Mouse (Mus musculus) liver, embryonic 16.5 days (tissue): Measurements from ENCODE around the gene E4f1. TPM values are rescaled to one million over a fixed set of nuclear protein-coding genes. Genes with fewer than 3 reads are reported as not detected.
"Not testable (repeated sequence)": the region's sequence is repeated elsewhere in the genome, so short reads cannot be mapped to it uniquely, and the experiment has no call there.

Source experiments
- ATAC-seq: fragments of 200-750 bp; cut with Nextera tagmentation; 2 replicates; pipeline ENCODE4 v1.8.0; 2017; ENCODE audit warnings: low read depth, mild to moderate bottlenecking, moderate number of reproducible peaks, moderate library complexity
- H3K27ac ChIP-seq: fragments of 300-500 bp; sonication (generic); 2 replicates; pipeline ENCODE4 v1.5.1; 2014; ENCODE audit warnings: mild to moderate bottlenecking, low read length
- H3K27me3 ChIP-seq: fragments of 300-500 bp; sonication (generic); 2 replicates; pipeline ENCODE4 v1.6.1; 2014; ENCODE audit warnings: low read depth, low read length, mixed read lengths; ENCODE audit not compliant: control insufficient read depth, insufficient read depth
- H3K36me3 ChIP-seq: fragments of 300-500 bp; sonication (generic); 2 replicates; pipeline ENCODE4 v1.6.1; 2014; ENCODE audit warnings: mild to moderate bottlenecking; ENCODE audit not compliant: control insufficient read depth, insufficient read depth
- H3K4me1 ChIP-seq: fragments of 300-500 bp; sonication (generic); 2 replicates; pipeline ENCODE4 v1.6.1; 2014; ENCODE audit warnings: low read depth, low read length, mixed read lengths; ENCODE audit not compliant: control insufficient read depth
- H3K4me2 ChIP-seq: fragments of 300-500 bp; sonication (generic); 2 replicates; pipeline ENCODE4 v1.6.1; 2014; ENCODE audit warnings: low read depth, low read length, mixed read lengths
- H3K4me3 ChIP-seq: fragments of 300-500 bp; sonication (generic); 2 replicates; pipeline ENCODE4 v1.5.1; 2014; ENCODE audit warnings: low read depth, mild to moderate bottlenecking, low read length
- H3K9ac ChIP-seq: fragments of 300-500 bp; sonication (generic); 2 replicates; pipeline ENCODE4 v1.6.1; 2014; ENCODE audit warnings: low read depth, low read length
- H3K9me3 ChIP-seq: fragments of 300-500 bp; sonication (generic); replicated peaks from 2 replicates; pipeline ENCODE4 v1.6.1; 2016; ENCODE audit warnings: low read length; ENCODE audit not compliant: control insufficient read depth
- WGBS: fragments of 180-500 bp; shearing (Covaris S2); extraction: QIAGEN DNeasy Blood & Tissue Kit; methylation state at CpG from one replicate; pipeline ENCODE4 v1.1.7; 2014; ENCODE audit not compliant: insufficient replicate concordance; 5-methylcytosine and 5-hydroxymethylcytosine counted together
- polyA plus RNA-seq: library from polyadenylated mRNA; unstranded; fragments of >200 nt; fragmentation: Nextera tagmentation; extraction: Ambion mirVana; gene quantifications from 2 replicates; pipeline ENCODE4 v1.2.1, GENCODE M21; 2015

The E4f1 gene
- polyA plus RNA-seq, 1 experiment from 2014 or later, result 12.3 TPM

GRCm38 (mm10) chr17:24429201-24429983, 40.7 kb downstream of the E4f1 start:
- WGBS, result 81% methylated on average over 14 of the region's 14 CpGs
- Histone ChIP-seq H3K9ac (no peak overlapping the region), H3K9me3 (no peaks in the 10 kb centered on the region), H3K4me3 (no peak overlapping the region), H3K27ac (no peak overlapping the region), H3K36me3 (peaks cover 8% of the 10 kb centered on the region), H3K27me3 (no peaks in the 10 kb centered on the region), H3K4me2 (no peak overlapping the region), H3K4me1 (peaks cover 18% of the 10 kb centered on the region)
- no peak for ATAC-seq

- WGBS, result 1% methylated on average over 8 of the region's 8 CpGs
- no peak for ATAC-seq
Observed at GRCm38 (mm10) chr17:24427170-24427557, 42.9 kb downstream of the E4f1 start.

GRCm38 (mm10) chr17:24426471-24427169, 43.5 kb downstream of the E4f1 start, which contains the start of gene Eci1:
Gene Eci1, plus strand, starts transcription at chr17:24426641.
- peak; percentile 97 for ATAC-seq
- Histone ChIP-seq H3K27me3 (no peaks in the 10 kb centered on the region), H3K9me3 (no peaks in the 10 kb centered on the region), H3K4me3 (peak within 1 kb of the TSS; percentile 80), H3K4me1 (peaks cover 18% of the 10 kb centered on the region), H3K9ac (peak within 1 kb of the TSS; percentile 90), H3K27ac (peak within 1 kb of the TSS; percentile 92), H3K36me3 (peaks cover 33% of the 10 kb centered on the region), H3K4me2 (peak within 1 kb of the TSS; percentile 82)
- WGBS, result under 1% methylated on average over 47 of the region's 48 CpGs

More at GRCm38 (mm10) chr17:24427170-24427557, 42.9 kb downstream of the E4f1 start:
- Histone ChIP-seq H3K4me2 (peak overlapping the region; percentile 82), H3K4me3 (peak overlapping the region; percentile 80), H3K27me3 (no peaks in the 10 kb centered on the region), H3K27ac (peak overlapping the region; percentile 92), H3K9ac (peak overlapping the region; percentile 90), H3K36me3 (peaks cover 28% of the 10 kb centered on the region), H3K4me1 (peaks cover 18% of the 10 kb centered on the region), H3K9me3 (no peaks in the 10 kb centered on the region)

- Histone ChIP-seq H3K9me3 (no peaks in the 10 kb centered on the region), H3K36me3 (peaks cover 40% of the 10 kb centered on the region), H3K27me3 (no peaks in the 10 kb centered on the region), H3K27ac (no peak overlapping the region), H3K4me2 (peak overlapping the region; percentile 82), H3K4me1 (peaks cover 18% of the 10 kb centered on the region), H3K4me3 (peak overlapping the region; percentile 80), H3K9ac (no peak overlapping the region)
- no peak for ATAC-seq
- WGBS, result 89% methylated on average over 7 of the region's 7 CpGs
Observed at GRCm38 (mm10) chr17:24425905-24426304, 44.2 kb downstream of the E4f1 start.

DNA sequence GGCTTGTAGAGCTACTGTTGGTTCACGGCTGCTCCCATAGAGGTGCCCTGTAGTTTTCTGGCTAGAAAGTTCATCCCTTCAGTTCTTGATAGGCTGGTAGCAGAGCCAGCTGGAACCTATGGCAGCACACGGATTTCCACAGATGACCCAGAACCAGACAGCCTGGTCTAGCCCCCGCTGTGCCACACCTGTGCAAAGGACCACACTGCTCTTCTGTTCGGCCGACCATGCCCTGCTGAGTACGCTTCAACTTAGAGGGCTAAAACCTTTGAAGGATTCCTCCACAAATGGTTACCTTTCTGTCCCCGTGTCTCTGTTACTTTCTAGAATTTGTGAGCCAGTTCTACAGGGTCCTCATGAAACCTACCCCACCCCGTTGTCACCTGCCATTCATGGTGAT, 44.8 kb downstream of the E4f1 start:
- not testable (repeated sequence) for H3K9ac ChIP-seq, H3K27ac ChIP-seq, H3K4me3 ChIP-seq, H3K27me3 ChIP-seq, H3K9me3 ChIP-seq, H3K4me2 ChIP-seq, ATAC-seq
- Histone ChIP-seq H3K36me3 (peaks cover 46% of the 10 kb centered on the region), H3K4me1 (peaks cover 18% of the 10 kb centered on the region)
- WGBS, result 93% methylated on average over 4 of the region's 8 CpGs

- H3K9me3 ChIP-seq, result no peaks in the 10 kb centered on the region
- H3K36me3 ChIP-seq, result peaks cover 54% of the 10 kb centered on the region
- no peak overlapping the region for H3K4me2 ChIP-seq
- no peak for ATAC-seq
- H3K4me1 ChIP-seq, result peaks cover 17% of the 10 kb centered on the region
- H3K9ac ChIP-seq, result no peak overlapping the region
- H3K27me3 ChIP-seq, result no peaks in the 10 kb centered on the region
- WGBS, result 81% methylated on average over 5 of the region's 5 CpGs
- H3K4me3 ChIP-seq, result no peak overlapping the region
- H3K27ac ChIP-seq, result no peak overlapping the region
Observed at GRCm38 (mm10) chr17:24424489-24424888, 45.6 kb downstream of the E4f1 start.

DNA sequence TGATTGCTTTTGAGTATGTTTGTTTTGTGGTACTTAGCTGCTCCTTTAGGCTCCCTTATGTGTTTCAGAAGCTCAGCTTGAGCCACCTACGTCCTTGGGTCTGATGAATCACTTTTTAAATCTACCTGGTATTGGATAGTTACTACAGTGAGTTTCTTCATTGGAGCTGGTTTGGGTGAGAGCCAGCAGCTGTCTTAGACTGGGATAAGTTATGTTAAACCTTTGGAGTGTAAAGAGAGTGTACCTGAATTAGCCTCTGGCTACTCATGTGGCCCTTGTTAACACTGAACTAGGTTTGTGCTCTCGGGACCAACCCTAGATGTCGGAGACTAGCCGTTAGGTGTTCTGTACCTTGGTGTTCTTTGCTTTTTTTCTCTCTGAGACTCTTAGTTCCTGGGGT, 47.0 kb downstream of the E4f1 start:
- H3K27ac ChIP-seq, result no peak overlapping the region
- no peak overlapping the region for H3K4me2 ChIP-seq
- no peak overlapping the region for H3K9ac ChIP-seq
- peaks cover 12% of the 10 kb centered on the region for H3K4me1 ChIP-seq
- H3K9me3 ChIP-seq, result no peaks in the 10 kb centered on the region
- H3K36me3 ChIP-seq, result peaks cover 68% of the 10 kb centered on the region
- H3K4me3 ChIP-seq, result no peak overlapping the region
- no peaks in the 10 kb centered on the region for H3K27me3 ChIP-seq
- 88% methylated on average over 4 of the region's 4 CpGs for WGBS
- no peak for ATAC-seq

DNA sequence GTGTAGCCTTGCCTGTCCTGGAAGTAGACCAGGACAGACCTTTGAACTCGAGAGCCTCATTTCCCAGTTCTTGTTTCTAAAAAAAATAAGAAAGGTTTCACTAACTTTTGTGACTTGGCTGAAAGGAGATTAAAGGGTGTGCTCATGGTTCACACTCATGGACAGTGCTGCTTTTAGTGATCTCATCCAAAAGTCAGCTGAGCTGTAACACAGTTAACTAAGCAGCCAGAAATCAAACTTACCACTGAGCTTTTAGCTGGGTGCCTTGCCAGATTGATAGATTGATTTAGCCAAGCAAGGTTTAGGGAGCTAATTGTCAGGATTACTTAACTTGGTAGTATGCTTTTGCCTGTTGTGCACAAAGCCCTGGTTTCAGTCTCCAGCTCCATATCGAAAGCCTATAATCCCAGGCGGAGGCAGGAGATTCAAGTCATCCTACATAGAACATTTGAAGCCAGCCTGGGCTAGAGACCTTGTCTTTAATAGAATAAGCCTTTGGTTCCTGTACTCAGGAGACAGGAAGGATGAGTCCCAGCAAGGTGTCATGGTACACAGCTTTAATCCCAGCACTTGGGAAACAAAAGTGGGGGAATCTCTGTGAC, 54.0 kb downstream of the E4f1 start:
- peaks cover 40% of the 10 kb centered on the region for H3K36me3 ChIP-seq

More for the DNA sequence above, 54.0 kb downstream of the E4f1 start:
- H3K4me3 ChIP-seq, result peak overlapping the region; percentile 94
- 68% methylated on average over 3 of the region's 3 CpGs for WGBS
- ATAC-seq, result no peak
- H3K27me3 ChIP-seq, result no peaks in the 10 kb centered on the region
- H3K27ac ChIP-seq, result no peak overlapping the region
- peak overlapping the region; percentile 88 for H3K9ac ChIP-seq
- no peaks in the 10 kb centered on the region for H3K9me3 ChIP-seq
- H3K4me1 ChIP-seq, result peaks cover 38% of the 10 kb centered on the region
- peak overlapping the region; percentile 80 for H3K4me2 ChIP-seq
